Mouse (Mus musculus) embryonic facial prominence, embryonic 12.5 days (tissue): Measurements from ENCODE around the gene Slc22a16. TPM values are rescaled to one million over a fixed set of nuclear protein-coding genes. Genes with fewer than 3 reads are reported as not detected.

Experiments used
- ATAC-seq: fragments of 200-750 bp; cut with Nextera tagmentation; 2 replicates; pipeline ENCODE4 v1.8.0; 2017; ENCODE audit not compliant: insufficient number of reproducible peaks, insufficient read depth, low FRiP score, low TSS enrichment
- H3K27ac ChIP-seq: fragments of 300-500 bp; sonication (generic); 2 replicates; pipeline ENCODE4 v1.5.1; 2016; ENCODE audit warnings: mild to moderate bottlenecking
- H3K27me3 ChIP-seq: fragments of 300-500 bp; sonication (generic); 2 replicates; pipeline ENCODE4 v1.6.1; 2016; ENCODE audit warnings: mild to moderate bottlenecking, moderate library complexity
- H3K36me3 ChIP-seq: fragments of 300-500 bp; sonication (generic); 2 replicates; pipeline ENCODE4 v1.6.1; 2016; ENCODE audit warnings: mild to moderate bottlenecking
- H3K4me1 ChIP-seq: fragments of 300-500 bp; sonication (generic); 2 replicates; pipeline ENCODE4 v1.6.1; 2016
- H3K4me2 ChIP-seq: fragments of 300-500 bp; sonication (generic); replicated peaks from 2 replicates; pipeline ENCODE4 v1.6.1; 2016; ENCODE audit warnings: mild to moderate bottlenecking, moderate library complexity
- H3K4me3 ChIP-seq: fragments of 300-500 bp; sonication (generic); 2 replicates; pipeline ENCODE4 v1.5.1; 2016; ENCODE audit warnings: mild to moderate bottlenecking
- H3K9ac ChIP-seq: fragments of 300-500 bp; sonication (generic); 2 replicates; pipeline ENCODE4 v1.6.1; 2016; ENCODE audit warnings: mild to moderate bottlenecking, moderate library complexity
- H3K9me3 ChIP-seq: fragments of 300-500 bp; sonication (generic); 2 replicates; pipeline ENCODE4 v1.6.1; 2016; ENCODE audit warnings: mild to moderate bottlenecking, moderate library complexity
- WGBS: fragments of 180-500 bp; shearing (Covaris S2); methylation state at CpG from one replicate; pipeline ENCODE4 v1.1.7; 2016; 5-methylcytosine and 5-hydroxymethylcytosine counted together
- polyA plus RNA-seq: library from polyadenylated mRNA; unstranded; fragments of >200 nt; fragmentation: Nextera tagmentation; extraction: Ambion mirVana; gene quantifications from 2 replicates; pipeline ENCODE4 v1.2.1, GENCODE M21; 2016

Gene Slc22a16
- polyA plus RNA-seq, 1 experiment from 2014 or later, result not detected

- Histone ChIP-seq H3K4me2 (no peak overlapping the region), H3K4me1 (peaks cover 2% of the 10 kb centered on the region), H3K27me3 (no peaks in the 10 kb centered on the region; the same call in 1 of the 2 replicates), H3K9ac (no peak overlapping the region), H3K9me3 (no peaks in the 10 kb centered on the region; the same call in 1 of the 2 replicates), H3K27ac (no peak overlapping the region), H3K4me3 (no peak overlapping the region), H3K36me3 (no peaks in the 10 kb centered on the region)
- ATAC-seq, result no peak
- WGBS, result 62% methylated on average over 9 of the region's 9 CpGs
Measured at GRCm38 (mm10) chr10:40644456-40644855, 74.3 kb downstream of the Slc22a16 start.

DNA sequence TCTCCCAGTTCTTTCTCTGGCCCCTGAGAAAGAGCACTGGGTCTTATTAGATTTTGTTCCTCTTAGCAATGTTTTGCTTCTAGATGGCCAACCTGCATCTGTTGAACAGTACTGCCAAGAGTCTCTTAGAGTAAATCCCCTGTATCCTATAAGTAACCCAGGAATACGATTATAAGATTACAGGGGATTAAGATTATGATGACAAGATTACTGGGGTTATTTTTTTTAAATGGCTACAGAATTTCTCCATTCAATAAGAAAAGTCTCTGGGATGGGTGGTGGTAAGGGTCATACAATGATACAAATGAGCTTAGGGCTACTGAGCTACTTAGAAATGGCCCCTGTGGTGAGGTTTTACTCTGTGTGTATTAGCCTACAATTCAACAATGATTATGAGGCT lies 75.2 kb downstream of the Slc22a16 start:
- H3K36me3 ChIP-seq, result no peaks in the 10 kb centered on the region
- no peaks in the 10 kb centered on the region; the same call in 1 of the 2 replicates for H3K27me3 ChIP-seq
- no peak for ATAC-seq
- no peak overlapping the region for H3K9ac ChIP-seq
- H3K4me2 ChIP-seq, result no peak overlapping the region
- 75% methylated on average over 1 of the region's 1 CpGs for WGBS
- no peak overlapping the region for H3K27ac ChIP-seq
- H3K9me3 ChIP-seq, result no peaks in the 10 kb centered on the region; the same call in 1 of the 2 replicates
- no peak overlapping the region for H3K4me3 ChIP-seq
- no peaks in the 10 kb centered on the region for H3K4me1 ChIP-seq

GRCm38 (mm10) chr10:40648776-40649175 lies 78.6 kb downstream of the Slc22a16 start:
- no peak overlapping the region for H3K4me3 ChIP-seq
- H3K9me3 ChIP-seq, result no peaks in the 10 kb centered on the region; the same call in 1 of the 2 replicates
- no peak overlapping the region for H3K27ac ChIP-seq
- H3K9ac ChIP-seq, result no peak overlapping the region
- no peaks in the 10 kb centered on the region; the same call in 1 of the 2 replicates for H3K27me3 ChIP-seq
- no peaks in the 10 kb centered on the region for H3K4me1 ChIP-seq
- H3K4me2 ChIP-seq, result no peak overlapping the region
- no peaks in the 10 kb centered on the region for H3K36me3 ChIP-seq
- 88% methylated on average over 12 of the region's 12 CpGs for WGBS
- ATAC-seq, result no peak

- no peak overlapping the region for H3K4me2 ChIP-seq
- ATAC-seq, result no peak
Measured at GRCm38 (mm10) chr10:40649634-40650033, 79.5 kb downstream of the Slc22a16 start.

GRCm38 (mm10) chr10:40651676-40652075 lies 81.5 kb downstream of the Slc22a16 start:
- Histone ChIP-seq H3K9me3 (no peaks in the 10 kb centered on the region), H3K27me3 (no peaks in the 10 kb centered on the region), H3K4me1 (no peaks in the 10 kb centered on the region), H3K36me3 (no peaks in the 10 kb centered on the region), H3K4me3 (no peak overlapping the region), H3K4me2 (no peak overlapping the region), H3K27ac (no peak overlapping the region), H3K9ac (no peak overlapping the region)
- WGBS, result 70% methylated on average over 2 of the region's 2 CpGs
- ATAC-seq, result no peak

More at GRCm38 (mm10) chr10:40649634-40650033, 79.5 kb downstream of the Slc22a16 start:
- H3K36me3 ChIP-seq, result no peaks in the 10 kb centered on the region
- H3K4me3 ChIP-seq, result no peak overlapping the region
- no peak overlapping the region for H3K9ac ChIP-seq
- H3K27ac ChIP-seq, result no peak overlapping the region
- H3K27me3 ChIP-seq, result no peaks in the 10 kb centered on the region; the same call in 1 of the 2 replicates
- WGBS, result 27% methylated on average over 4 of the region's 4 CpGs
- no peaks in the 10 kb centered on the region; the same call in 1 of the 2 replicates for H3K9me3 ChIP-seq
- H3K4me1 ChIP-seq, result no peaks in the 10 kb centered on the region

Other genes with a start within 250 kb of the Slc22a16 start
- gene Cdk19, start 230.8 kb upstream of the Slc22a16 start, polyA plus RNA-seq, result 15.0 and 15.8 TPM in 2 replicates
- 0.22 and 0.28 TPM in 2 replicates for gene Ddo, start 59.7 kb downstream of the Slc22a16 start, polyA plus RNA-seq
- 0.96 and 1.1 TPM in 2 replicates for gene Mettl24, start 112.9 kb downstream of the Slc22a16 start, polyA plus RNA-seq